Mouse (Mus musculus) kidney, adult 8-10 months (tissue): ENCODE measurements around the gene Lrrc4c.
A peak's percentile ranks its signal among the peaks of the same experiment; 100 is the strongest.

Experiments
- DNase-seq, 2 experiments: peaks; one replicate each; pipeline ENCODE4 v3.0.0; 2022

Lrrc4c gene

DNA sequence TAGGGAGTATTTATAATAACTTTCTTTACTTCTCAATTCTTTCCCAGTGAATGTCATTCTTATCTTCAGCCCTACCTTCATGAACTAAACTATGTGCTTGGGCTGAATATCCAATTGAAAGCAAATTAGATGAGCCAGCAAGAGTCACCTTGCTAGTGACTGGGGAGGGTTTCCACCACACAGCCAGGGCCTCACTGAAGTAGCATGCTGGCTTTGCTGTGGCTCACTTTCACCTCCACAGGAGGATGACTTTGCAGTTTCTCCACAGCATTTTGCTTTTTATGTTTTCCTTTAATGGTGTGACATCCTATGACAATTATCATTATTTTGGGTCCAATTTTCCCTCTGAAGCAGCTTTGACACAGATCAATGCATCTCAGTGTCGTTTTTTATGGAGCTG, 1000.0 kb downstream of the Lrrc4c start:
- DNase-seq = no peak

DNA sequence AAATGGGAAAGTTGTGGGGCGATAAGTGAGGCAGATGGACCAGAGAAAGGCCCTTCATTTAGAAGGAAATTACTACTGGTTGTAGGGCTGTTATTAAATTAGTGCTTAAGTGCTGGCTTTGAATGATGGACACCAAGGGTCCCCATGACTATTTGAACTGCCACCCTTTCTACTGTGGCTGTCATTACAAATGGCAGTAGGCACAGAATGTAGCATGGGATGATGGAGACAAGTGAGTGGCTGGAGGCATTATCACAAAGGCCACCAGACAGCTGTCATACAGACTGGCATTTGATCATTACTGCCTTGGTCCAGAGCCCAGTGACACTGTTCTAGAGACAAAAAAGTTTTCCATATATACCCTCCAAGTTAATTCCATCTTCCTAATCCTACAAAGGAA, 1000.6 kb downstream of the Lrrc4c start:
- no peak for DNase-seq

DNA sequence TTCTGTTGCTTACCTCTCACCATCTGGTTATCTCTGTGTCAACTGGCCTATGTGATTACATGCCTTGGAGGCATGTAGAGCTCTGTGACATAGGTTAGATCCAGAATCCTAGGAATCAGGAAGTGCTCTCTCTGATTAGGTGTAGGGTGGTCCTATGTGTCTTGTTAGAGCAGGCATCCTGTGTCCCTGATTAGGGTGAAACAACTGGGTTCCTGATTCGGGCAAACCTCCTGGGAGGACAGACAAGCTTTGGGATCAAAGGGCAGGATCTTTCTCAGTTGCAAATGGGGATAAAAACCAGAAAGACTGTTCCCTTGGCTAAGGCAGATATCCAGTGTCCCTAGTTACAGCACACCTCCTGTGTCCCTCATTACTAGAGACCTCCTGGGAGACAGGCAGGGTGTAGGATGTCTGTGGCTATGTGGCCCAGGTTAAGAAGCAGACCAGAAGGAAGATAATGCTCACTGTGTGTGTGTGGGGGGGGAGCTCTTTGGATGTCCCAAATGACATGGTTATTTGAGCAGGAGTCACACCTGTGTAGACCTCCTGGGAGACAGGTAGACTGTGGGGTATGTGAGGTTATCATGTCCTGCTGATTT, 1014.2 kb downstream of the Lrrc4c start:
- DNase-seq = no peak

GRCm38 (mm10) chr2:97339627-97340026, 1021.7 kb downstream of the Lrrc4c start:
- DNase-seq = no peak

DNA sequence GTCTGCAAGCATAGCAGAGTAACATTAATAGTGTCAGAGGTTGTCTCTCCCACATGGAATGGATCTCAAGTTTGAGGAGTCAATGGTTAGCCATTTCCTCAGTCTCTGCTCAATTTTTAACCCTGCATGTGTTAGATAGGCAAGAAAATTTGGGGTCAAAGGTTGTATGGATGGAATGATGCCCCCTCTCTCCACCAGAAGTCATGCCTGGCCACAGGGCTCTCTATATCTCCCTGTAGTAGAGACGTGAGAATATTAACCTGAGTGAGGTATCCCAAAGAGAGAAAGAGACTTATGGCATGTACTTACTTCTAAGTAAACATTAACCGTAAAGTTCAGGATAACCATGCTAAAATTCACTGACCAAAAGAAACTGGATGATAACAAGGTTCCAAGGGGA, 1043.3 kb downstream of the Lrrc4c start:
- DNase-seq = peak in 1 of 2 experiments; percentile 4

DNA sequence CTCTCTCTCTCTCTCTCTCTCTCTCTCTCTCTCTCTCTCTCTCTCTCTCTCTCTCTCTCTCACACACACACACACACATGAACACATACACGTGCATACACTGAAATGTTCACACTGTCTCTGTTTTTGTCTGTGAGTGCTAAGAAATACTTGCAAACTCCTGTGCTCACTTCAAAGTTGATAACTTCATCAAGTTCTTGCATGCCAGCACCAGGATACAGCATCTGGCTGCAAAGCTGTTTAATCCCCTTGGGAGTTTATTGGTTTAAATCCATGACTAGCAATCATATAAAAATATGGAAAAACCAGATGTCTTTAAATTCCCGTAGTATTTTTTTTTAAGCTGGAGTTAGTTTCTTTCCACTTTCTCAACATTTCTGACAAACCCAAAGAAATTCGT, 1052.0 kb downstream of the Lrrc4c start:
- DNase-seq = no peak

DNA sequence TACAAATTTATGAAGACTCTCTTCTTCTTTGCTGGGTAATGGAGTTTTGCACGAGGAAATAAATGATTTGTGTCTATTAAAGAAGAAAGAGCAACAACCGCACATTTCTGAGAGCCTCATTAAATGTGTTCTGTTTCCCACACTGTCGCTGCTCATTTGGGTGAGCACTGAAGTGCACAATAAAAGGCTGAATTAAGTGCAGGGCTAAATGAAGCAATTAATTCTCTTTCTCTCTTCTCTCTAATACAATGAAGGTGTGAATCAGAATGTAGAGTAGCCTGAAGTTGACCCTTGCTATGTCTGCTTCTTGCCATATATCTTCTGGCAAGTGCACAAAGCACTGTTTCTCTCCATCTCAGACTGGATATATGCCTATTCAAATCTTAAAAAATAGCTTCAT, 1073.5 kb downstream of the Lrrc4c start:
- no peak for DNase-seq

DNA sequence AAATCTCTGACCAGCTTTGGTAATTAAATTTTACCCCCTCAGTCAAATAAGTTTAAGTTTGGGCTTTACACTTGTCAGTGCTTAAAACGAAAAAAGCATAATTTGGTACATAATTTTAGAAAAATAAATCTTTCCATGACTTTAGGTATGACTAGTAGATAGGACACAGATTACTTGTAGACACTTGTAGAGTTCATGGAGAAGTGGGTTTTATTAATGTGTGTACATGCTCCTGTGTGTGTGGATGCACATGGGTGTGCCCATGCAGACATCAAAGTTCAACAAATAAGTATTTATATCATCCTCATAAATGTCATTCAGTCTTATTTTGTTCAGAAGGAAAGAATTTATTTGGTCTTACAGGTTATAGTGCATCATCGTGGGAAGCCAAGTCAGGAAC, 1073.9 kb downstream of the Lrrc4c start:
- no peak for DNase-seq

DNA sequence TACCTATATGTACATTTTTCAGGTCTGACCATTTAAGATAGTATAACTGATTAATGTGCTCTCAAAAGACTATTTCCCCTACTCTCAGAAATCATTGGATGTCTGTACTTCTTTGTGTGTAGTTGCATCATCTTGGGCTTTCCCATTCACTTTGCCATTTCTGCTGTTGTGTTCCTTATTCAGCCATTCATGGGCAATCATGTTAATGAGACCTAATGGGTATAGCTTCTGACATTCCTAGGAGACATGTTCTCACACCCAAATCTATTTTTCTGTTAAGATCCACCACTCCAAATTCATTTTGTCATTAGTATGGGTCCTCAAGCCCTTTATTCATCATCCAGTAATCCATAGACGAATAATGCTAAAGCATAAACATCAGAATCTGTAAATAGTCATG, 1095.1 kb downstream of the Lrrc4c start:
- DNase-seq = no peak

- DNase-seq = no peak
These were observed 1096.7 kb downstream of the Lrrc4c start for GRCm38 (mm10) chr2:97414416-97415362.

DNA sequence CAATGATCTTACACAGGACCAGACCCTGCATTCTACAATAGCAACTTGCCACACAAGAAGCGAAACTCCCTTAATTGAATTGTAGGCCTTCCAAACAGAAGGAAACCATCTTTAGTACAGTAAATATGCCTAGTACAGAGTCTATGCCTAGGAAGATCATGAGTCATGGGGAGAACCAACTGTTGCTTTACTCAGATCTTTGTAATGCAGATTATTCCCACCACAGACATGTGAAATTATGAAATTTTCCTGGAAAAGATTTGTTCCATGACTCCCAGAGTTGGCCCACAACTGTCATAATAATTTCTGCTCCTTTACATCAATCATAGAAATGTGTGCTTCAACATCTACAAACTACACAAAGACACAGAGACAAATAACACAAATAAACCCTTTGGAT, 1116.2 kb downstream of the Lrrc4c start:
- no peak for DNase-seq

DNA sequence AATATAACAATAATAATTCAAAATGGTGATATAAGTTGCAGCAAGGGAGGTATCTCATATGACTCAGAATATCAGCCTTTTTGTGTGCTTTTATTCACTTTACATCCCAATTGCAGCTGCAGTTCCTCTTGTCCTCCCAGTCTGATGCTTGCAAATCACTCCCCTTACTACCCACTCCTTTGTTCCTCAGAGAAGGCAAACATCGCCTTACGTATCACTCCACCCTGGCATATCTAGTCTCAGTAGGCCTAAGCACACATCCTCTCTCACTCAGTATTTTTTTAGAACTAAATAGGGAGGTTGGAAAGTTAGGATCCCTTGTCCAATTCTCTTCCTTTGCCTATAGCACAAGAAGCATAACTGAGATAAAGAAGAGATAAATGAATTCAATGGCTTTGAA, 1117.6 kb downstream of the Lrrc4c start:
- no peak for DNase-seq

GRCm38 (mm10) chr2:97437767-97438166, 1119.8 kb downstream of the Lrrc4c start:
- no peak for DNase-seq

DNA sequence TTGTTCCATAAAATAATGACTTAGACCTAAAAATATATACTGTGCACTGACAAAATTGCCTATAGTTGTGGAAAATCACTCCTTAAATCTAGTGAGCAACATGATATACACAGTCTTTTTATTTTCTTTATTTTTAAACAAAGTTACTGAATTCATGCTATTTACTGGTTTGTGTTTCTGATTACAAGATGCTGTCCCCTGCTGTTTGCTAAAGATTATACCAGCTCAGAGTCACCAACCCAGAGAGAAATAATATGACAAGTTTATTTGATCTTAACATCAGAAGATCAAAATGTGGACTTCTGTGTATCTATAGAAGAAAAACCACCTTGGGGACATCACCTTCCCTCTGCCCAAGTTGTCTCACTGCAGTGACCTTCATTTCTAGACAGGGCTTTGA, 1145.6 kb downstream of the Lrrc4c start:
- no peak for DNase-seq

- peak; percentile 47 to 80 for DNase-seq
These were observed 1148.3 kb downstream of the Lrrc4c start for GRCm38 (mm10) chr2:97466243-97466793.

DNA sequence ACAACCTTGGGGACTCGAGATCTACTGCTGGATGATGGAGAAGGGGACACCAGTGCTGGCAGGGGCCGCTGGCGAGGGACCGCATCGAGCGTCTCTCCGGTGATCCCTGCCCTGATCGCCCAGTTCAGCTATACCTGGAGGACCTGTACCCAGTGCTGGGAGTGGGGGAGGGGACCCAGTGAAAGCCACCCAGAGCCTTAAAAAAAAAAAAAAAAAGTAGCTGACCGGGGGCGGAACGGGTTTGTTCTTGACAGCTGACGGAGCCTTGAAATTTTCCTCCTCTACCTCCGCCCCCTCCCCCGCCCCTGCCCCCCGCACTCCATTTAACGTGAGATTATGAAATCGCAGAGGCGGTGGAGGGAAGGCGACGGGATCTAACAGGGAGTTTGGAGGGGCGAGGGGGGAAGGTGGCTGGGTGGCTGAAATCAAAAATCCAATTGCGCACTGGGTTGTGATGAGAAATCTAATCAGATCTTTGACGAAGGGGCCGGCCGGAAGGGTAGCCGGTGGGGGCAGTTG, 1149.1 kb downstream of the Lrrc4c start:
- DNase-seq = no peak

GRCm38 (mm10) chr2:97467664-97468063, 1149.7 kb downstream of the Lrrc4c start:
- no peak for DNase-seq

GRCm38 (mm10) chr2:97468372-97468771, 1150.4 kb downstream of the Lrrc4c start:
- no peak for DNase-seq

DNA sequence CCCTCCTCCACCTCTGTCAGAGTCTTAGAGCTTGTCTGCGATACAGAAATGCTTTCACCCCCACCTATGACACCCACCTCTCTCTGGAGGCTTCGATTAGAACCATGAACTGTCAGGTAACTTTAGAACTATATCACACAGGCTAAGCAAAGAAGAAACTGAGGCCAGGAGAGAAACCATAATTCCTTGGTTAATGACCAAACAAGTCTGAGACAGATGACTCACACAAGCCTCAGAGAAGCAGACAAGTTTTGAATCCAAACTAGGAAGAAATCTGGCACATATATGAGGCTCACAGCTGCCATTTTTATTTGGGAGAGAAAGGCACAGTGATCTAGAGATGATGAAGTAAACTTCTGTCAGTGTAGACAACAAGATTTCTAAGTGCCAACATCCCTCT, 1151.4 kb downstream of the Lrrc4c start:
- DNase-seq = no peak

GRCm38 (mm10) chr2:97478175-97478924, 1160.4 kb downstream of the Lrrc4c start:
- DNase-seq = no peak

GRCm38 (mm10) chr2:97478925-97479298, 1160.9 kb downstream of the Lrrc4c start:
- DNase-seq = no peak

DNA sequence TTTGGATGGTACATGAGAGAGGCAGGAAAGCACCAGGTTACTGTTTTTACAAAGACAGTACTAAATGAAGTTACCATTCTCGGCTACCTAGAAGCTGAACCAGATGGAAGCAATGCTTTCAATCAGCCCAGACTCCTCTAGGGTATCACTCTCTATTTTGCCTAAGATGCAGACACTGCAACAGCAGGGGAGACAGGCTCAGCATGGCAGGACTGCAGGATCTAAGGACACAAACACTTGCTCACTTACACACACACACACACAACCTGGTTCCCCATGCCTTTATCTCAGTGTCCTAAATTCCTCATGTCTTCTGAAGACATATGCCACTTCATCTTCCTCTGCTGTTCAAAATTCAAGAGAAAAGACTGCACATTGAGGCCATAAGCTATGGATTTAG, 1167.0 kb downstream of the Lrrc4c start:
- no peak for DNase-seq

GRCm38 (mm10) chr2:97485609-97486008, 1167.6 kb downstream of the Lrrc4c start:
- DNase-seq = no peak
